Mouse (Mus musculus) cerebellum, postnatal 14 days (tissue): ENCODE results near the gene Arhgap21.

Source experiments
- DNase-seq, 2 experiments: peaks; one replicate each; pipeline ENCODE4 v3.0.0; 2021; ENCODE audit warnings: mixed read lengths in 2 of 2

The Arhgap21 gene

DNA sequence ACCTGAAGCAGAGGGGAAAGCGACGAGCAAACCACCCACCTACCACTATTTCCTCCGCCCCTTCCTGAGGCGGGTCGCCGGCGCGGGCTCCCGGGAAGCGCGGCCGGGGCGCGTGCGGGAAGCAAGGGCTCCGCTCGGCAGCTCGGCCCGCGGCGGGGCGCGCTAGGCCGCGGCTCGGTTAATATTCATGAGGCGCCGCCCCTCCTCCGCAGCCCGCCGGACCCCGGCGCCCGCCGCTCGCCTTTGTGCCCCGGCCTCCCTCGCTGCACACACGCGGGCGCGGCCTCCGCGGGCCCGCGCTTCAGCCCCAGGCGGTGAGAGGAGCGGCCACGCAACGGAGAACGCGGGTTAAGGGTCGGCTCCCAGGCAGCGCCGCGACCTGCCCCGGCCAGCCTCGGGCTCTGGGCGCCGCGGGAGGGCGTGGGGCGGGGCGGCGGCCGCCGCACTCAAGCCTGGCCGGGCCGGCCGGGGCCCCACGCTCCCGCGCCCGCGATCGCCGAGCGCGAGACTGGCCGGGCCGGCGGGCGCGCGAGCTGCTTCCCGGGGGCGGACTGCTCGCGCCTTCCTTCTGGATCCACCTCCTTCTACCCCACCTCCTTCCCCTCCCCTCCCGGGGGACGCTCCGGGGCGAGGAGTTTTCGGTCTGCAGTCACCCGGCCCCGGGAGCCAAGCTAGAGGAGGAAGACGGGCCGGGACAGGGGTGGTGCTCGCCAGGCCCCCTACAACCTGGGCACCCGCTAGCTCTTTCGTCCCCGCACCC lies at the start of gene Arhgap21:
Arhgap21 (minus strand) TSS at position 441 of the 760 bp plus-strand sequence.
- peak; percentile 79 to 81 for DNase-seq

DNA sequence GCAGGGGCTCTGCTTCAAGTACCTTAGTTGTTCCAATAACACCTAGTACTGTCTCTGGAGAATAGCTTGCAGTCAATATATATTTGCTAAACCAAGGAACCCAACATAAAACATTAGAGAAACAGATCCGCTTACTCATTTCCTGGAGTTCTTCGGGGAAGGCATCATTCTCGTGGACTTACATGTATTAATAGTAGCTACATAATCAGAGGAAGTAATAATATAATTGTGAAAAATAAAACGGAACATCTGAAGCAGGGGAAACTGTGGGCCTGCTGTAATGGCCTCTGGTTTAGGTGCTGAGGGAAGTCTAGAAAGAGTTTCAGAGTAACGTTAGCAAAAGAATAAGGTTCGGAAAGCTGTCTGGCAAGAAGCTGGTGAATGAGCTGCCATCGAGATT lies 47.9 kb upstream of the Arhgap21 start:
- no peak for DNase-seq

DNA sequence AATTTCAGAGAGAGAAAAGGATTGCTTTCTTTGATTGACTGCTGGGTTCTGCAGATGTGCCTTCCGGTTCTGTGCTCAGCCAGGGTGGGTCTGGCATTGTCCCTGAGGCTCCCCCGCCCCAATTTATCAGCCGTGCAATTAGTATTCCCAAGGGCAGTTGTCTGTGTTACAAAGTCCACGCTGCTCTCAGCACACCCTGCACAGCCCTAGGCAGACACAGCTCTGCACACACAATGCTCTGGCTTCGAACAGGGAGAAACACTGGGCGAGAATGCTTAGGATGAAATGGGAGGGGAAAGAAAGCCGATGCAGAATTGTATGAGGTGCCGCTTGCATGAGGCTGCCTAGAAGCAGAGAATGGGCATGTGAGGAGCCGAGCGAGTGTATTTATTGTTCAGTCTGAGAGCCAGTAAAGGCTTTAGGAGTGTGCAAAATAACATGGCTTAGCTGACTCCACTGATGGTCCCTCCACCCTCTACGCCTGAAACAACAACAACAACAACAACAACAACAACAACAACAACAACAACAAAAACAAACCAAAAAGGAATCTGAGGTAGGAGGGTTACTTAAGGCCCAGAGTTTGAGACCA lies 42.2 kb upstream of the Arhgap21 start:
- DNase-seq = peak; percentile 32 to 33

DNA sequence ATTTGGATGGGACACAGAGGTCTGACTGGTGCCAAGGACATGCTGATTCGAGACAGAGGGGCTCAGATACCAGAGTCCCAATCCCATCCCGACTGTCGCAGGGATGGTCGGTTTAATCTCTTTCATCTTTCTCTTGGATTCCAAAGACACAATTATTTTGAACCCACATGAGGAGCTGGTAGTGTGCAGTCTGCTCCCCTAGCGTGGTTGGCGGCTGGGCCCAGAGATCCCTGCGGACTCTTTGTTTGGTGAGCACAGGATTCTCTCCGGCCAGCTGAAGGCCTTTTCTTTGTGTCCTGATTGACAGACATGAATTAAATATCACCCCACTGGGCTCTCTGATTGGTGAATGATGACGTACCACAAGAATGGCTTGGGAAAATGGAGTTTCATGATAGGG lies 41.5 kb upstream of the Arhgap21 start:
- peak; percentile 52 to 54 for DNase-seq

DNA sequence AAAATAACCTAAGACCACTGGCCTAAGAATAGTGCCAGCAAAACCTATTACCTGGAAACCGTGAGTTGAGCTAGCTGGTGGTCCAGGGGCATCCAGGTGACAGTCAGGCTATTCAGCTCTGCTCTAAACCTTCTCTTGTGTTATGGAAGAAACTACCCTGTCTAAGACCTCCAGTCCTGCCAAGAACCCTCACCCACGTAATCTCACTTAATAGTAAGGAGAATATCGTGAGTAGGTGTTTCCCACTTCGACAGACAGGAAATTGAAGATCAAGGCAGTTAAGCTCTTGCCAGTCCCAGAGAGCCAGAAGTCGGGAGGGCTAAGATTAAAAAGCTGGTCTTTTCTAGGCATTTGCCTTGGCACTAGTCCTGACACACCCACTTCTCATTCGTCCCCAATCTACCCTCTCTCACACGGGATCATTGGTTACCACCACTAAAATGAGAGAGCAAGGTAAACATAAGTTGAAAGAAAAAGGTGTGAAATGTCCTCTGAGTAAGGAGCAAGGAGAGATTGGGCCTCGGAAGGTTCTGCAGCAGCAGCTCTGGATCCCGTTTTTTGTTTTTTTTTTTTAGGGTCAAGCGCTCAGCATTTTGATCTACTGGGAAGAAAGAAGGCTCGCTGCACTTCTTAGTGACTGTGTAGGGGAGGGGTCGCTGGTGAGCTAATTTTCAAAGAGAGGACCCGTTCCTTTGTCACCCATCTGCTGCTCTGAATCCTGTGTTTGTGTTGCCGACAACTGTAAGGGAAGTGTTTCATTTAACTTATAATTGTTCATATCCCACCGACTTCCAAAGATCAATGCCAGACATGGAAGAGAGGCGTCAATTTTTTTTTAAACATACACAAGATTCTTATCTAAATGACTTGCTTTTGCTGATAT lies 40.8 kb upstream of the Arhgap21 start:
- peak; percentile 48 to 56 for DNase-seq

DNA sequence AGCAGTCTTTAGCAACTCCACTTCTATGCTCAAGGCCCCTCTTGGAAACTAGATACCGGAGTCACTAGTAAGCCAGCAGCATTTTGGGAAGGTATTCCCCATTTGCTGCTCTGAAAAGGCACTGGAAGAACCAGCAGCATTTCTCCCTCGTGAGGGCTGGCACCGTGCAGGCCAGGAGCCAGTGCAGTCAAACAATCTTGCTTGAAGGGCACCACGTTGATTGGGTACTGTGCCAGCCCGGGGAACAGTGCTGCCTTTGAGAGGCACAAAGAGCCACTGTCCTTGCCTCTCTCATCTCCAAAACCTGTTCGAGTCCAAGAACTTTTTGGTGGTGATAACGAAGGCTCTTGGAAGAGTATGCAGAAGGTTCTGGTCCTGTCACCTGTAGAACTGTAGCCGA lies 33.9 kb upstream of the Arhgap21 start:
- DNase-seq = peak; percentile 19 to 35

DNA sequence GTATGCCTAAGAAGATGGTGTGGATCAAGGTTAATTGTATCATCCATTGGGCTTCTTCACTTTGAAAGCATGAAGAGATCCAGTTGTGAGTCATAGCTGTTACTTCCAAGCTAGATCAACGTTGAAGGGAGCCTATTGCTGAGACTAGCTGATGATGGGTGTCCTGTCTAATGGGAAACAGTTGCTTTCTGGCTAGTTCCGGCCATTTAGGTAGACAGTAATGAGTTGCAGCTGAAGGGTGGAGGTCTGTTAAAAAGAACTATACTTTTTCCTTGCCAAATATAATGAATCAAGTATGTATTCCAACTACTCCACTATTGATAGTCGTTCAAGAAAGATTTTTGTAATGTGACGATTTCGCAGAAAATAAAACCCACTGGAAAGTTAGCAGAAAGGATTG lies 32.5 kb upstream of the Arhgap21 start:
- DNase-seq = no peak

DNA sequence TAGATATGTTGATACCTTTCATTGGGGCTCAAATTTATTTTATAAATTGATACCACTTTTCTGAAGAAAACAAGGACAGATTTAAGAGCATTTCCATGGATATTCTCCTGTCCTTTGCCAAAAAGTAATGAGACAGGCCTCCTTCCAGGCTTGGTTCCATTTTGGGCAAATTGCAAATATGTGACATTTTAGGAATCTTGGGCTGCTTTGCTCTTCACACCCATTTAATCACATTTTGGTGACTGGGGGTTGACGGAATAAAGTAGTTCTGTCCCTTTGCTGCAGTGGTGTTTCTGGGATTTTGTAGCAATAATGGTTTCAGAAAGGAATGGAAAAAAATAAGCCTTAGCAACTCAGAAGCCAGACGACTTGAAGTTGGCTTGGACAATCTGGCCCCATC lies 26.9 kb upstream of the Arhgap21 start:
- no peak for DNase-seq

DNA sequence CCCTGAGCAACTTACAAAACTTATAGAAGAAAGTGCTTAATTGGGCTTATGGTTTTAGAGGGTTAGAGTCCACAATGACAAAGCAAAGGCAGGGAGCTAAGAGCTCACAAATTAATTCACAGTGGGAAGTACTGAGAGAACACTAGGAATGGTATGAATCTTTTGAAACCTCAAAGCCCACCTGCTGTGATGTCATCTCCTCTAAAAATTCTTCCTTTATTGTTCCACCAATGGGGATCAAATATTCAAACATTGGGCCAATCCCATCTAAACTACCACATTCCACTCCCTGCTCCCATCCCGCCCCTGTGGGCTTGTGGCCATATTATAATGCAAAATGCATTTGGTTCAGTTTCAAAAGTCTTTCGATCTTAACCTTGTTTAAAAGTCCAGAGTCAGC lies 22.8 kb upstream of the Arhgap21 start:
- no peak for DNase-seq

DNA sequence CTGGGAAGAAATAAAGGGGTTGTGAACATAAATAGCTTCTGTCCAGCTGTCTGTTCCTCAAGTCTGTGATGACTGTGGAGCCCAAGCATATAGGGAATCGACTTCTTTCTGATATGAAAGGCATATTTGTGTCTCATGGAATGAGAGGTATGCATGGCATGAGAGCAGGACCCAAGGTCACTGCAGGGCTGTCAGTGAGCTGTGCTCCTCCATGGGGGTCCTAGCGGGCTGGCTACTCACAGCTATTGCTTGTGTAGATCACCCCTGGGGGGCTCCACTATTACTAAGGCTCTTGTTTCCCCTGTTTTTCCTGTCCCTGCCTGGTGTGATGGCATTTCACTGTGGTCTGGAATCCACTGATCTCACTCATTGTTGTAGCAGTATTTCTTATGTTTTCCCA lies 22.2 kb upstream of the Arhgap21 start:
- no peak for DNase-seq

DNA sequence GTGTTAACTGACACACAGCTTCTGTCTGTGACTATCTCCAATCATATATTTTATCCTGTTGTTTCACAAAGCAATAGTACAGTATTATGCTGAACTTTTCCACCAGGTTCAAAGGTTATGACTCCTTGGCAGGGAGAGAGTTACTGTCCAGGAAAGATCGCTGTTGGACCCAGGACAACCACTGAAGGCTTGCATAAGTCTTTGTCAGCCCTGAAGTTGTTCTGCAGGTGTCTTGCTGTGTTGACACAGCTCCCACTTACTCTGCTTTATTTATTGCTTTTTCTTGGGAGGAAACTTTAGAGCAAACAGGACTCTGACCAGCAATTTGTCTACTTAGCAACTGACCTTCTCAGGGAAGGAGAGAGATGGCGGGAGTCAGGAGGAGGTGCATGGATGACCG lies 21.4 kb upstream of the Arhgap21 start:
- DNase-seq = no peak

DNA sequence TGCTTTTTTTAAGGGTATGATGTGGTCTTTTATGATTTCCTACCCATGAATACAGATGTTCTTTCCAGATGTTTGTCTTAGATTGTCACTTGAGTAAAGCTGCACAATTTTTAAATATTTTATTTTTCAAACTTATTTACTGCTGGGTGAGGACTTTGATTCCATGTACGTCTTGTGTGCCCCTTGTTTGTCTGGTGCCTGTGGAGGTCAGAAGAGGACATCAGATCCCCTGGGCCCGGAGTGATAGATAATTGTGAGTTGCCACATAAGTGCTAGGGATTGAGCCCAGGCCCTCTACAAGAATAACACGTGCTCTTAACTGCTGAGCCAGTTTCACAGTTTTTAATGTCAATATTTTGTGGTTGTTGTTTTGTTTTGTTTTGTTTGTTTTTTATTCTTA lies 19.1 kb upstream of the Arhgap21 start:
- DNase-seq = no peak

DNA sequence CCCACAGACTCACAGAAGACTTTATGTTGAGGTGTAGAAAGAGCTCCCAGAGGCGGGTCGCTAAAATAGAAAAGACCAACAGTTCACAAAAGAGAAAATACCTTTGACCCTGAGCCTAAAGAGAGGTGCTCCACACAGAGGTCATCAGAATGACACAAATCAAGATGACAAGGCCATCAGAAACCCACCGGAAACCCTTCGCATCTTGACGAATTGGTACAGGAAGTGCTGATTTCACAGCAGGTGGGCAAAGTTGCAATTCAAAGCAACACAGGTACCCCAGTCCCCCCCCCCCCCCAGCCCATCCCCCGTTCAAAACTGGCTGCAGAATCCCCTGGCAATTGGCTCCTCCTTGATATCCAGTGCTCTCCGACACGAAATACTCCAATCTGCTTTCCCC lies 10.0 kb upstream of the Arhgap21 start:
- DNase-seq = no peak

DNA sequence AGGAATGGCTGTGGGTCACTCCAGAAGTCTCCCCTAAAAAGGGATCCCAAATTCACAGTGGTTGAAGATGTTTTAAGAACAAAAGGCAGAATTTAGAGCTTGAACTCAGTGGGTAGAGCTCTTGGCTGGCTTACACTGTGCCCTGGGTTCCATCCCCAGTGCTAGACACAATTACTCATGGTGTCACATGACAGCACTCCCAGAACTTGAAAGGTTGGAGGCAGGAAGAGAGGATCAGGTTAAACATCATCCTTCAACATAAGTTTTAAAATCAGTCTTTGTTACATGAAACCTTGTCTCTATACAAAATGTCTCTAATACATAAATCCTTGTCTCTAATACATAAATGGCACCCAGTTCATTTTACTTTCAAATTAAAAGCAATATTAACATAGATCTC lies 8.4 kb upstream of the Arhgap21 start:
- no peak for DNase-seq

DNA sequence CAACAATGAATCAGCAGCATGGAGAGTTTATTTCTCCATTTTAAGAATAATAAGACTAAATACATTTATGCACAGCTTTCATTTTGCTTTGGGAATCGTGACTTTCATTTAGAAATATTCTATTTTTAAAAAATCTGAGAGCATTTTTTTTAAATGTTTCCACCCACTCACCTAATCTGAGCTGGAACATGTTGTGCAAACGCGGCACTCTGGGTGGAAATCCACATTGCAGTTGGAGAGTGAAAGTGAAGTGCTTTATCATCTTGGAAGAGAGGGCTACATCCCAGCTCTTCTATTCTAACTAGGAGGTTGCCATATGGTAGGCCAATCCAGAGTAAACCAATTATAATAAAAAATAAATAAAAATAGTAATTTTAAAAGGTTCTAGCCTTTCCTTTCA lies 4.8 kb upstream of the Arhgap21 start:
- DNase-seq = no peak

DNA sequence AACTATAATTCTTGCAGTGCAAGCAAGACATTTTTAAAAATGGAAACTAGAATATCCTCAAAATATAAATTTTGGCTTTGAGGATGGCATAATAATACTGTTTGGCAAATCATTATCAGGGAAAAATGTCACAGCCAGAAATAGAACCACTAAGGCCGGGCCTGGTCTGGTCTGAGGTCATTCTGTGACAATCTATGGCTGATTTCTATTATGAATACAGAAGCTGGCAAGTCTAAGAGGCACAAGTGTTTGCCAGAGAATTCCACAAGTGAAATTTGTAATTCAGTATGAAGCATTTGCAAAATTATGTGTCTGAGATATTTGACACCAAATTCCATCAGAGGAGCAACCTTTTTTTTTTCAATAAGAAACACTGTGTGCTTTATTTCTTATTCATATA lies 3.5 kb upstream of the Arhgap21 start:
- DNase-seq = no peak

DNA sequence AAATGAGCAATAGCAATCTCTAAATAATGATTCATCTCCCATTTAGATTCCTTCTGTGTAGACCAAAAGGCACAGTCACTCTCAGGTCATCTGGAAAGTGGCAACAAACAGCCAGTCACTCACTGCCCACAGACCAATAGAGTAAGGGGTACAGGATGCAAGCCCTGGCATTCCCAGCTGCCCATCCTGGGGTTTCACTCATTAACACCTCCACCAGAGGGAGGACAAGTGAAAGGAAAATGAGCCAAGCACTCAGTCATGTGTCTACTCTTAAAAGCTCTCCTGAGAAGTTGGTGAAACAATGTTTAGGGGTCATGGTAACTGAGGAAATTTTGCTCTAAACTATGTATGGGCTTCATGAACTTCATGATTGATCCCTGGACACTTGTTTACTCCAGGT lies 2.9 kb upstream of the Arhgap21 start:
- DNase-seq = no peak

DNA sequence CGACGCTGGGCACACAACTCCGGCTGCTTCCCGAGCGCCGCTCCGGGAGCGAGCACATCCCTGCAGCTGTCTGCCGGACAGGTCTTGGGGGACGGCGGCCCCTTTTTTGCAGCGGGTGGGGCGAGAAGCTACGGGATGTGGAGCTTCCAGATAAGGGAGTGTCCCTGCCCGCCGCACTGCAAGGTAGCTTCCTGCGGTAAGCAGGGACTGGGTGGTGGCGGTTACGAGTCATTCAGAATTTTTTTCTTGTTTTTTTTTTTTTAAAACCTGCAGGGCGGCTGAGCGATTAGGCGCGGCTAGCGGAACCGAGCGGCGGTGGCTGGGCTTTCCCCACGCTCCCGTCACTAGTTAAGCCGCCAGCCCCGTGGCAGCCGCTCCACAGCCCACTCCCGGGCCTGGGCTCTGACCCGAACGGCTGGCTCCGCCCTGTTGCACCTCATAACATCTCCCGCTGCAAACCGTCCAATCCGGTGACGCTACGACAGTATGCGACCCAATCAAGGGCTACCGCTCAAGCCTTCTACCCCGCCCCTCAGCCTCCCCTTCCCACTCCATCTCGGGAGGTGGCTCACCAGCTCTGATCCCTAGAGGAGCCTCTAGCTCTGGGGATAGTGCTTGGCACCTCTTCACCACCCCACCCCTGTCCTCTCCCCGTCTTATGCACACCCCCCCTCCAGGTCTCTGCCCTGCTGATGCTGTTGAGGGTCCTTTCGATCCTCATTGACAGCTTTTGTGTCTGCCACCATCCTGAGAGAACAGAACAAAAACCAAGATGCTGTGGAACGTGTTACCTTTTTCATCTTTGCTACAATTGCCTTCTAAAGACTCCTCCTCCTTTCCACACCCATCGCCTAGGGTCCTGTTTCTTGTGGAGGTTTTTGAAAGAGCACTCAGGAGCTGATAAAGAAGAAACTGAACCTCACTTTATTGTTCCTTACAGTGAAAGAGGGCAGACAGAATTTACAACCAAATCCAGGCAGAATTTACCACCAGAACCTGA lies 820 bp upstream of the Arhgap21 start:
- peak; percentile 96 to 97 for DNase-seq

DNA sequence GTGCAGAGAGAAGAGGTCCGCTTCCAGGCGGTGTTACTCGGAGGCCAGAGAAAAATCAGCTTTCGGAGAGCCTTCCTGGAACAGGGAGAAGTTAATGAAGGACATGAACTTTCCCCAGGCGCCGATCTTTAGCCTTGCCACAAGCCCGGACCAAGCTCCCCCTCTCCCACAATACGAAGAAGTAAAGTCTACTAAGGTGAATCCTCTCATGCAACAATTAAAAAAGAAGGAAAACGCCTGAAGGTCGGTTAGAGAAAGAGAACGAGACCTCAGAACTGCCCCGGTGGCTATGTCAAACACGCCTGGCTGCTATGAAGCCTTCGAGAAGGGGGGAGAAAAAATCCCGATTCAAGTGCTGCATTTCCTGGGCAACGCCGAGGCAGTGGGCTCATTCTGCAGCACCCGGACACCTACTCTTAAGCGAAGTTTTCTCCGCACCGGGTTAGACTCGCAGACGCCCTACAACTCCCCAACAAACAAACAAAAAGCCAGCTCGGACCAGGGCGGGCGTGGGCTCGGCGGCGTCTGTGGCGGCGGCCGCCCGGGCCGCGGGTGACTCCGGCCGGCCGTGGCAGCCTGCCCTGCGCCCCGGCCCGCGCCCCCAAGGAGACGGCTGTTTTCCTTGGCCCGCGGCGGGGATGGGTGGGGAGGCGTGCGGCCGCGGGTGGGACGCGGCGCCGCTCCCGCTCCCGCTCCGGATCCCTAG lies 882 bp downstream of the Arhgap21 start:
- DNase-seq = peak; percentile 45 to 59

DNA sequence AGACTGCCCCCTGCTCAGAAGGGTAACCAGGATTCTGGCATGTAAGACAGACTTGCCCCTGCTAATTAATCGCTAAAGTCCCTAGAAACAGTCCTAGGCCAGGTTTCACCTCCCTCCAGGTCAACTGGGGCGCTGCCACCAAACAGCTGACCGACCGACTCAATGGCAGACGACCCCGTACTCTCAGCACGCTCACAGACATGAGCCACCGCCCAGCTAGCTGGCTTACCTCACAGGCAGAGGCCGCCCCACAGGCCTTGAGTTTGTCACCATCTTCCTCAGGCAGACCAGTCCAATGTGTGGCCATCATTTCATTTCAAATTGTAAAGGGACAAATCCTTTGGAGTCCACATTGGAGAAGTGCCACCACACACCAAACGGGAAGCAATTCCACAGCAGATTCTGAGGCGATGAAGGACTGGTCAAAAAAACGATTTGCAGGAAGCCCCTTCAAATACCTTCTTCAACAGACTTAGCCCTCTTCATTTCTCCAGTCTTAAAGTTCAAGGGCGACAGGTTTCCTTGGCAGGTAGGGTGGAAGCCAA lies 1.5 kb downstream of the Arhgap21 start:
- peak; percentile 78 for DNase-seq
